Mouse (Mus musculus) limb, embryonic 10.5 days (tissue): ENCODE measurements around the gene Hmg20a. TPM values are rescaled to one million over a fixed set of nuclear protein-coding genes. Genes with fewer than 3 reads are reported as not detected.
A peak's percentile ranks its signal among the peaks of the same experiment; 100 is the strongest.
"Not testable (repeated sequence)": the region's sequence is repeated elsewhere in the genome, so short reads cannot be mapped to it uniquely, and the experiment has no call there.

Source experiments
- DNase-seq: peaks from one replicate; pipeline ENCODE4 v3.0.0-alpha.2; 2017; ENCODE audit warnings: low spot score
- H3K27ac ChIP-seq: fragments of 300-500 bp; sonication (generic); 2 replicates; pipeline ENCODE4 v1.5.1; 2016; ENCODE audit warnings: mild to moderate bottlenecking
- H3K27me3 ChIP-seq: fragments of 300-500 bp; sonication (generic); 2 replicates; pipeline ENCODE4 v1.6.1; 2016; ENCODE audit warnings: low read depth, mild to moderate bottlenecking; ENCODE audit not compliant: poor library complexity, severe bottlenecking
- H3K36me3 ChIP-seq: fragments of 300-500 bp; sonication (generic); 2 replicates; pipeline ENCODE4 v1.6.1; 2016; ENCODE audit warnings: mild to moderate bottlenecking, moderate library complexity
- H3K4me1 ChIP-seq: fragments of 300-500 bp; sonication (generic); 2 replicates; pipeline ENCODE4 v1.6.1; 2016
- H3K4me3 ChIP-seq: fragments of 300-500 bp; sonication (generic); 2 replicates; pipeline ENCODE4 v1.5.1; 2016; ENCODE audit warnings: mild to moderate bottlenecking, moderate library complexity
- H3K9me3 ChIP-seq: fragments of 300-500 bp; sonication (generic); replicated peaks from 2 replicates; pipeline ENCODE4 v1.6.1; 2016; ENCODE audit warnings: mild to moderate bottlenecking
- WGBS: fragments of 180-500 bp; shearing (Covaris S2); methylation state at CpG from one replicate; pipeline ENCODE4 v1.1.7; 2016; 5-methylcytosine and 5-hydroxymethylcytosine counted together
- polyA plus RNA-seq: library from polyadenylated mRNA; unstranded; fragments of >200 nt; fragmentation: Nextera tagmentation; extraction: Ambion mirVana; gene quantifications from 2 replicates; pipeline ENCODE4 v1.2.1, GENCODE M21; 2016

Hmg20a gene
- polyA plus RNA-seq, 1 experiment from 2014 or later, result 67.5 TPM

GRCm38 (mm10) chr9:56417415-56417947 is 928 bp upstream of the Hmg20a start:
- H3K36me3 ChIP-seq, result no peaks in the 10 kb centered on the region
- peak; percentile 82 for DNase-seq
- WGBS, result under 1% methylated on average over 40 of the region's 40 CpGs
- H3K9me3 ChIP-seq, result no peaks in the 10 kb centered on the region
- no peaks in the 10 kb centered on the region for H3K27me3 ChIP-seq
- peak overlapping the region; percentile 95 for H3K27ac ChIP-seq
- H3K4me3 ChIP-seq, result peak overlapping the region; percentile 81
- H3K4me1 ChIP-seq, result peaks cover 21% of the 10 kb centered on the region

- peak; percentile 82 for DNase-seq
- Histone ChIP-seq H3K9me3 (no peaks in the 10 kb centered on the region), H3K27ac (peak overlapping the region; percentile 95), H3K27me3 (no peaks in the 10 kb centered on the region), H3K4me1 (peaks cover 21% of the 10 kb centered on the region), H3K36me3 (no peaks in the 10 kb centered on the region), H3K4me3 (peak overlapping the region; percentile 81)
- WGBS, result 2% methylated on average over 11 of the region's 11 CpGs
Measured at GRCm38 (mm10) chr9:56418738-56419239, 380 bp downstream of the Hmg20a start.

- WGBS, result 96% methylated on average over 1 of the region's 1 CpGs
- Histone ChIP-seq H3K27me3 (no peaks in the 10 kb centered on the region), H3K4me3 (no peak overlapping the region), H3K27ac (no peak overlapping the region), H3K4me1 (peaks cover 21% of the 10 kb centered on the region), H3K36me3 (peaks cover 6% of the 10 kb centered on the region; the same call in 1 of the 2 replicates), H3K9me3 (no peaks in the 10 kb centered on the region)
- DNase-seq, result no peak
Measured at GRCm38 (mm10) chr9:56420236-56420635, 1.8 kb downstream of the Hmg20a start.

GRCm38 (mm10) chr9:56420892-56421601 is 2.6 kb downstream of the Hmg20a start:
- peaks cover 6% of the 10 kb centered on the region; the same call in 1 of the 2 replicates for H3K36me3 ChIP-seq
- DNase-seq, result no peak
- H3K4me3 ChIP-seq, result no peak overlapping the region
- H3K9me3 ChIP-seq, result no peaks in the 10 kb centered on the region
- peaks cover 21% of the 10 kb centered on the region for H3K4me1 ChIP-seq
- 92% methylated on average over 9 of the region's 9 CpGs for WGBS
- H3K27ac ChIP-seq, result no peak overlapping the region
- no peaks in the 10 kb centered on the region for H3K27me3 ChIP-seq

- no peaks in the 10 kb centered on the region for H3K9me3 ChIP-seq
- WGBS, result 86% methylated on average over 5 of the region's 5 CpGs
- no peaks in the 10 kb centered on the region for H3K27me3 ChIP-seq
- H3K36me3 ChIP-seq, result peaks cover 6% of the 10 kb centered on the region; the same call in 1 of the 2 replicates
- H3K4me3 ChIP-seq, result no peak overlapping the region
- no peak for DNase-seq
- H3K4me1 ChIP-seq, result peaks cover 13% of the 10 kb centered on the region
- H3K27ac ChIP-seq, result no peak overlapping the region
Measured at GRCm38 (mm10) chr9:56421991-56422390, 3.6 kb downstream of the Hmg20a start.

- Histone ChIP-seq H3K27ac (no peak overlapping the region), H3K9me3 (no peaks in the 10 kb centered on the region), H3K4me3 (no peak overlapping the region), H3K27me3 (no peaks in the 10 kb centered on the region), H3K36me3 (peaks cover 6% of the 10 kb centered on the region; the same call in 1 of the 2 replicates), H3K4me1 (no peaks in the 10 kb centered on the region)
- WGBS, result 91% methylated on average over 4 of the region's 4 CpGs
- DNase-seq, result no peak
Measured at GRCm38 (mm10) chr9:56424861-56425260, 6.5 kb downstream of the Hmg20a start.

GRCm38 (mm10) chr9:56435821-56436526 is 17.6 kb downstream of the Hmg20a start:
- Histone ChIP-seq H3K9me3 (no peaks in the 10 kb centered on the region), H3K27ac (no peak overlapping the region), H3K27me3 (no peaks in the 10 kb centered on the region), H3K36me3 (no peaks in the 10 kb centered on the region), H3K4me3 (no peak overlapping the region), H3K4me1 (no peaks in the 10 kb centered on the region)
- 92% methylated on average over 5 of the region's 5 CpGs for WGBS
- no peak for DNase-seq

GRCm38 (mm10) chr9:56437300-56437892 is 19.0 kb downstream of the Hmg20a start:
- H3K27me3 ChIP-seq, H3K9me3 ChIP-seq, H3K36me3 ChIP-seq, H3K27ac ChIP-seq, H3K4me3 ChIP-seq, DNase-seq, H3K4me1 ChIP-seq: not testable (repeated sequence)
- WGBS, result 91% methylated on average over 29 of the region's 29 CpGs

- Histone ChIP-seq H3K4me3 (no peak overlapping the region), H3K27me3 (no peaks in the 10 kb centered on the region), H3K4me1 (no peaks in the 10 kb centered on the region), H3K36me3 (no peaks in the 10 kb centered on the region), H3K9me3 (no peaks in the 10 kb centered on the region), H3K27ac (no peak overlapping the region)
- WGBS, result 86% methylated on average over 7 of the region's 7 CpGs
- DNase-seq, result no peak
Measured at GRCm38 (mm10) chr9:56439699-56440098, 21.3 kb downstream of the Hmg20a start.

- Histone ChIP-seq H3K4me1 (no peaks in the 10 kb centered on the region), H3K36me3 (peaks cover 9% of the 10 kb centered on the region), H3K4me3 (no peak overlapping the region), H3K9me3 (no peaks in the 10 kb centered on the region), H3K27ac (no peak overlapping the region), H3K27me3 (no peaks in the 10 kb centered on the region)
- WGBS, result 96% methylated on average over 6 of the region's 6 CpGs
- DNase-seq, result no peak
Measured at GRCm38 (mm10) chr9:56451570-56451969, 33.2 kb downstream of the Hmg20a start.

GRCm38 (mm10) chr9:56453038-56453815 is 34.8 kb downstream of the Hmg20a start:
- Histone ChIP-seq H3K4me1 (no peaks in the 10 kb centered on the region), H3K27me3 (no peaks in the 10 kb centered on the region), H3K36me3 (peaks cover 9% of the 10 kb centered on the region), H3K9me3 (no peaks in the 10 kb centered on the region), H3K4me3 (no peak overlapping the region), H3K27ac (no peak overlapping the region)
- 89% methylated on average over 2 of the region's 2 CpGs for WGBS
- DNase-seq, result no peak

- Histone ChIP-seq H3K27me3 (no peaks in the 10 kb centered on the region), H3K27ac (no peak overlapping the region), H3K4me3 (no peak overlapping the region), H3K36me3 (peaks cover 5% of the 10 kb centered on the region; the same call in 1 of the 2 replicates), H3K4me1 (no peaks in the 10 kb centered on the region), H3K9me3 (no peaks in the 10 kb centered on the region)
- no peak for DNase-seq
- 91% methylated on average over 3 of the region's 3 CpGs for WGBS
Measured at GRCm38 (mm10) chr9:56456426-56456825, 38.0 kb downstream of the Hmg20a start.
